Mouse (Mus musculus) forebrain, embryonic 12.5 days (tissue): ENCODE data around the gene Cldn34b3. TPM values are rescaled to one million over a fixed set of nuclear protein-coding genes. Genes with fewer than 3 reads are reported as not detected.
"Not testable (repeated sequence)": the region's sequence is repeated elsewhere in the genome, so short reads cannot be mapped to it uniquely, and the experiment has no call there.

Experiments
- ATAC-seq: fragments of 200-750 bp; cut with Nextera tagmentation; 2 replicates; pipeline ENCODE4 v1.8.0; 2017; ENCODE audit warnings: moderate TSS enrichment; ENCODE audit not compliant: low FRiP score
- H3K27ac ChIP-seq: fragments of 300-500 bp; sonication (generic); 2 replicates; pipeline ENCODE4 v1.5.1; 2016; ENCODE audit warnings: mild to moderate bottlenecking
- H3K27me3 ChIP-seq: fragments of 300-500 bp; sonication (generic); 2 replicates; pipeline ENCODE4 v1.6.1; 2016; ENCODE audit warnings: mild to moderate bottlenecking
- H3K36me3 ChIP-seq: fragments of 300-500 bp; sonication (generic); replicated peaks from 2 replicates; pipeline ENCODE4 v1.6.1; 2016; ENCODE audit warnings: mild to moderate bottlenecking
- H3K4me1 ChIP-seq: fragments of 300-500 bp; sonication (generic); 2 replicates; pipeline ENCODE4 v1.6.1; 2016
- H3K4me2 ChIP-seq: fragments of 300-500 bp; sonication (generic); 2 replicates; pipeline ENCODE4 v1.6.1; 2016; ENCODE audit warnings: mild to moderate bottlenecking, moderate library complexity
- H3K4me3 ChIP-seq: fragments of 300-500 bp; sonication (generic); replicated peaks from 2 replicates; pipeline ENCODE4 v1.5.1; 2016; ENCODE audit warnings: mild to moderate bottlenecking
- H3K9ac ChIP-seq: fragments of 300-500 bp; sonication (generic); 2 replicates; pipeline ENCODE4 v1.6.1; 2016; ENCODE audit warnings: mild to moderate bottlenecking
- H3K9me3 ChIP-seq: fragments of 300-500 bp; sonication (generic); 2 replicates; pipeline ENCODE4 v1.6.1; 2016
- WGBS: fragments of 180-500 bp; shearing (Covaris S2); methylation state at CpG from one replicate; pipeline ENCODE4 v1.1.7; 2016; 5-methylcytosine and 5-hydroxymethylcytosine counted together
- polyA plus RNA-seq: library from polyadenylated mRNA; unstranded; fragments of >200 nt; fragmentation: Nextera tagmentation; extraction: Ambion mirVana; gene quantifications from 2 replicates; pipeline ENCODE4 v1.2.1, GENCODE M21; 2016

Cldn34b3 gene
- not detected in 2 replicates for polyA plus RNA-seq

DNA sequence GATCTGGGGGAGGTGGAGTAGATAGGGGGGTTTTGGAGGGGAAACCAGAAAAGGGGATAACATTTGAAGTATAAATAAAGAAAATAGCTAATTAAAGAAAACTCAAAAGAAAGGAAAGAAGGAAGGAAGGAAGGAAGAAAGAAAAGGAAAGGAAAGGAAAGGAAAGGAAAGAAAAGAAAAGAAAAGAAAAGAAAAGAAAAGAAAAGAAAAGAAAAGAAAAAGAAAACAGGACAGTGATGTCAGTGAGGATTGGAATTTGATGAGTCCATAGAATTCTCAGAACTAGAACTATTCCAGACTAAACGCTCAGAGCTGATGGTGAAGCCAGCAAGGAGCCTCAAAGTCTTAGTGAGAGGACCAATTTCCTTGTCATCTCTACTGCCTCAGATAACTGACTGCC, at the start of gene Cldn34b3:
TSS of gene Cldn34b3 (plus strand) at position 301 of the 400 bp plus-strand sequence.
- H3K9ac ChIP-seq, ATAC-seq, H3K27me3 ChIP-seq, H3K4me2 ChIP-seq, H3K4me3 ChIP-seq, H3K9me3 ChIP-seq, H3K36me3 ChIP-seq, H3K27ac ChIP-seq, H3K4me1 ChIP-seq: not testable (repeated sequence)
- 88% methylated on average over 1 of the region's 1 CpGs for WGBS

Other genes starting within 250 kb of the Cldn34b3 start
- gene Cldn34b4, start 129.0 kb downstream of the Cldn34b3 start, polyA plus RNA-seq: not detected in 2 replicates